Mouse (Mus musculus) thymus, postnatal 10 days (tissue): ENCODE data around the gene Fgfr2.

Experiments
- DNase-seq, 2 experiments: peaks; one replicate each; pipeline ENCODE4 v3.0.0; 2021; ENCODE audit warnings: low spot score in 2 of 2

Fgfr2 gene

DNA sequence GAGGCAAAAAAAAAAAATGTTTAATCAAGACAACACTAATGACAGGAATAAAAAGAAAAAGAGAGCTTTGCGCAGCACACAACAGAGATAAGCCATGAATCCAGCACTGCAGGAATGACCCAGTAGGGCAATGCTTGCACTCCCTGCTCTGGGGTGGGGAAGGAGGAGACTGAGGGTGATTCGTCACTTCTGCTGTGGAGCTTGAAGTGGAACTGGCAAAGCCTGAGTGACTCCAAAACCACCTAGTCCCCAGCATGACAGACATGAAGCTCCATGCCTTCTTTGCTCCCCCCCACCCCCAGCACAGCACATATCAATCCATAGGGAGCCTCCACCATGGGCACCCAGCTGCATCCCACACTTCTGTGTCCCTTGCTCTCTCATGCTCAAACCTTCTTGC lies 753.4 kb downstream of the Fgfr2 start:
- no peak for DNase-seq

DNA sequence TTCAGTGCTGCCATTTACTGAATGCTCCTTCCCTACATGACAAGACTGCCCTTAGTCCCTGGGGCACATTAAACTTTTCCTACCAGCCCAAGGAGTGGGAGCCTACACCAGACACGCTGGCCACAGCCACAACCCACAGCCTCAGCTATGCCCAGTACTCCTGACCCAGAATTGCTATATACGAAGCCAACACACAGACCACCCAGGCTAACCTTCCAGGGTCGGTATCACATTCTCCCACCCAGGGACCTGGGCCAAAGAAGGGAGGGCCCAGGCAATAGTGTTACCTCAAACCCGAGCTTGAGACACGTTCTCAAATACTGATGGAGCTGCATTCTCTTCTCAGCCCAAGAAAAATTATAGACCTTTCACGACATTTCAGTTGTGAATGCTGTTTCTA lies 754.3 kb downstream of the Fgfr2 start:
- no peak for DNase-seq

DNA sequence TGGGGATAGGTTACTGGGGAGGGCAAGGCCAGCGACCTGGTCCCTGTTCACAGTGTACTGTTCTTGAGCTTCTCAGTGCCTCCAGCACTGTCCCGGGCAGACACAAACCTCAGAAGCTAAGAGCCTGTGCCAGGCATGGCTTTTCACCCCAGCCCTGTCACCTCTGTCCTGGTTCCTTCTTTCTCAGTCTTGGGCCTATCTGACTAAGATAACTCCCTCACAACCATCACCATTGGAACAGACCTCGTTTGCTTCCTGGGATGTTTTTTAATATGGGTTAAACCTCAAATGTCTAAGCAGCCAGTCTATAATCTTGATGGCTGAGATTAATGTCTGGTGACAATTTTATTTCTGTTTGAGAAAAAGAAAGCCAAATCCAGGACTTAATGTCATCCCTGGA lies 755.8 kb downstream of the Fgfr2 start:
- DNase-seq, result no peak

DNA sequence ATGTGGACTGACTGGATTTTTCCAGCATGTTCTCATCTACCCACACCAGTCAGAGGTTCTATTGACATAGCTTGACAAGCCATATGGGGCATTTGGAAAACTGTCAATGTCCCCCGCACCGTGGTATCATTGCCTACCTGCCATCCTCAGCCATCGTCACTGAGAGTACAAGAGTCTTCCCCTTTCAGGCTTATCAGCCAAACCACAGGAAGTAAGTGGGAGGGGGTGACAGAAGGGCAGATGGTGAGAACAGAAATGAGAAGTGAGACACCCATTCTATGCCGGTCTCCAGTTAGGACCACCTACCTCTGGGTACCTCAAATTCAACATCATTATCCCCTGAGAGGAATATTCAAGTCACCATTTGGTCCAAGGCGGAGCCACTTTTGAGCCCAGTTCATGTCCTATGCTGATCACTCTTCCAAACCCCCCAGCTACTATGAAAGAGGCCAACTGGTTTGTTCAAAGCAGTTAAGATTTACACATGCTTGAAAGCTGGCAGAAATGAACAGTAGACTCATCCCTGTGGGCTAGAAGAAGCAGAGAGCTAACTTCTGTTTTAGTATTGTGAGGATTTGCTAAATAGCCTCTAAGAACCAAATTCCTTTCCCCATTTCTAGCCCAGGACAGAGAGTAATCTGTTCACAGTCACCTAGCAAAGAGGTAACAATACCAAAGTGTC lies 757.3 kb downstream of the Fgfr2 start:
- DNase-seq, result peak; percentile 46 to 57

DNA sequence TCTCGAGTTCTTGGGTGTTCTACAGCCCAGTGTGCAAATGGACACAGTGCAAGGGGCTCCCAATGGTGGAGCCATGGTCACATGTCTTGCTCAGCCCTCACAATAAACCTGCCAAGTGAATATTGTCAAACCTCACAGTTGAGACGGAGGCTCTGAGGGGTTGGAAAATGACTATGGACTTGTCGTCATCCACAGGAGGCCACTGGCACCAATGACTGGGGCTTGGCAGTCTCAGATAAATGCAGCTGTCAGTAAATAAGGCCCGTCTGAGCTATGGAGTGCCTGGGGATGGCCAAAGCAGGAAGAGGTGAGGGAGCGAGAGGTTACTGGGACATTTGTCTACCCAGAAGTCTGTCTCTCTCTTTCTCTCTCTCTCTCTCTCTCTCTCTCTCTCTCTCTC lies 758.0 kb downstream of the Fgfr2 start:
- DNase-seq, result peak in 1 of 2 experiments; percentile 14

DNA sequence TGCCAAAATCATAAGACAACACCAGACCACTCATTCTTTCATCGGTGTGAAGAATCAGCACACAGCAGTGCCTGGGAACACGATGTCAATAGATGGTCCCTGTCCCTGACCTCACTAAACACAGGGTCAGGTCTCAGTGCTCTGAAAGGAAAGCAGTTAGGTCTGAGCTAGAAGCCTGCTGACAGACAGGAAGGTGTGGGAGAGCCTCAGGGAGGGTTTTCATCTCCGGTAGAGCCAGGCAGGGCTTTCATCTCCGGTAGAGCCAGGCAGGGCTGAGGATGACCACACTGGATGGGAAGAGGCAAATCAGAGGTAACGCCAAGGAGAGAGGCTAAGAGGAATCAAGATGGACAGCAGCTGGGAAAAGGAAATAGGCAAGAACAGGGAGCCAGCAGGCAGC lies 758.6 kb downstream of the Fgfr2 start:
- peak in 1 of 2 experiments; percentile 19 for DNase-seq

DNA sequence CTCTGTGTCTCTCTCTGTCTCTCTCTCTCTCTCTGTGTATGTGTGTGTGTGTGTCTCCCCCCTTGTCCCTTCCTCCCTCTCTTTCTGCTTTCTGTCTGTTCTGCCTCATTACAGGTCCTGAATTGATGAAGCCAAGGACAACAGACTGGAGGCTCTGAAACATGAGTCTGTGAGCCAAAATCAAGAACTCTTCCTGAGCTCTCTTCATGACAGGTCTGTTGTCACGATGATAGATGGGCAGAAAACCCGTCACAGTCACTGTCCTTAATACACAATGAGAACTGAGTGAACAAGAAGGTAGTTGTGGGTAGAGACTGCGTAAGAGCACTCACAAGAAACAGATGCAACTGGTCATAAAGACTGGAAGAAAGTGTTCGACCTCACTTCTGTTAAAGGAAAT lies 762.8 kb downstream of the Fgfr2 start:
- no peak for DNase-seq

DNA sequence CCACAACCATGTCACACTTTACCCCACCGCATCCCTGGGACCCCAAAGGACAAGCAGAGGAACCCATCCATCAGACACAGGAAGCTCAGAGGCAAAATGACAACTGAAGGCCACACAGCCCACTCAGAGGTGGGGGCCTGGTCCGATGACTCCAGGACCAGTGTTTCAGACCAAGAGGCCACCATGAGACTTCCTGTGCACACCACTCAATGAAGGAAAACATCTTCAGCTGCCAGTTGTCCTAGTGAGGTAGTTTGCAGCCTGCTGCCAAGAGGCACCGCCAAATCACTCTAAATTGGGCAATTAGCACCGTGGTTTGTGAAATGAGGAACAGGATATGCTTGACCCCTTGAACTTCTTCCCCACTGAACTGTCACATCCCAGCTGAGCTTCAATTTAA lies 764.4 kb downstream of the Fgfr2 start:
- DNase-seq, result no peak

DNA sequence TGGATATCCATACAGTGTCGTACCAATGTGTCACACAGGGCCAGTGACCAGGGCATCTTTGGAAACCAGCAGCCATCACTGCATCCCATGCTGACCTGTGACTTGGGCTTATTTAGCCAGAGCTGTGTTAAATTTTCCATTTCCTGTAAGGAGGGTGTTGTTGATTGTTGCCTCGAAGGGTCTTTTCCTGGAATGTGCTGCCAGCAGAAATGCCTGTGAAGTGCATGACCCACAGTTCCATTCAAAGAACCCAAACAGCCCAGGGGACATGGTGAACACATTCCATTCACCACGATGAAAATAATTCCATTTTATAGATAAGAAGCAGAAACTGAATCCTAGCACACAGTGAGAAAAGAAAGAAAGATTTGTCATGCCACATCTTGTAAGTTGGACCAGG lies 764.9 kb downstream of the Fgfr2 start:
- no peak for DNase-seq

DNA sequence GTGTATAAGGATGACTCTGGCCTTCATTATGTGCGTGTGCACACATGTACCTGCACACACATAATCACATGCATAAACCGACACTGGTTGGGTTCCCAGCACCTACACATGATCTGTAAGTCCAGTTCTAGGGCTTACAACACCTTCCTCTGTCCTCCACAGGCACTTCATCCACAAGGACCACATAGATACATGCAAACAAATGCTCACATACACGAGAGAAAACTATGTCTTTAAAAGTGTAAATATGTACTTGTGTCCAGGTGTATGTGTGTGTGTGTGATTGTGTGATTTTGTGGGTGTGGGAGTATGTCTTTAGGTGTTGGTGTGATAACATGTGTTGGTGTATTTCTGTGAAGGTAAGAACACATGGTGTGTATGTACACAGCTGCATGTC lies 765.3 kb downstream of the Fgfr2 start:
- no peak for DNase-seq

DNA sequence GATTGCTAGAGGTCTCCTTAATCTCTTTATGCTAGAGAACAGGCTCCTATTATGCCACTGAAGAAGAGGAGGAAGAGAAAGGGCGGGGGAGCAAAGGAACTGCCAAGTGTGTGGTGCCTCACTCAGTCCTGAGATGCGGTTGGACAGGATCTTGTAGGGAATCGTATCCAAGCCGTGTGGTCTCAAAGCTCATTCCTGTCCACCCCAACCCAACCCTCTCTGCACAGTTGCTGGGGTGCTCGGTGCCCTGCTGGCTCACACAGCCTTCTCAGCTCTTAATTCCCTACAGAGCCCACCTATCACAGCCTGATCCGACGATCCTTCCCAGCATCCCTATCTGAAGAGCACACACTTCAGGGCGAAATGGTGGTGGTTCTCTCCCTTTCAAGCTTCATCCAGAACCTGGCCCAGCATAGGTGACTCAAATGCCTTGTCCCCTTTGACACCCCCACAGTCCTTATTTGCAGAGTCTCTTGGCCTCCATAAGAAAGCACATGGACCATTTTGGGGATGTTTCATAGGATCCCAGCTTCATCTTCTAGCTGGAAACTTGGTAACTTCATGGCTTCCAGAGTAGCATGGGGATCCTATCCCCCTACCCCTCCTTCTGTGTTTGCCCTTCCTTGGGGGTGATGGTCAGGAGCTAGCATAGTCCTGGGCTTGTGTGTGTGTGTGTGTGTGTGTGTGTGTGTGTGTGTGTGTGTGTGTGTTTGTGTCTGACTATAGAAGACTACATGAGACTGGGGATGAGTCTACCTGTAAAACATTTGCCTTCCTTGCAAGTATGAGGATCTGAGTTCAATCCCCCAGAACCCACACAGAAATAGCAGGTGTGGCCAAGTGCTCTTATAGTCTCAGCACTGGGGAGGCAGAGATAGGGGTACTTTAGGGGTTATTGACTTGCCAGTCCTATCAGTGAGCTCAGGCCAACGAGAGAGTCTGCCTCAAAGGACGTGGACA lies 766.0 kb downstream of the Fgfr2 start:
- DNase-seq, result no peak

DNA sequence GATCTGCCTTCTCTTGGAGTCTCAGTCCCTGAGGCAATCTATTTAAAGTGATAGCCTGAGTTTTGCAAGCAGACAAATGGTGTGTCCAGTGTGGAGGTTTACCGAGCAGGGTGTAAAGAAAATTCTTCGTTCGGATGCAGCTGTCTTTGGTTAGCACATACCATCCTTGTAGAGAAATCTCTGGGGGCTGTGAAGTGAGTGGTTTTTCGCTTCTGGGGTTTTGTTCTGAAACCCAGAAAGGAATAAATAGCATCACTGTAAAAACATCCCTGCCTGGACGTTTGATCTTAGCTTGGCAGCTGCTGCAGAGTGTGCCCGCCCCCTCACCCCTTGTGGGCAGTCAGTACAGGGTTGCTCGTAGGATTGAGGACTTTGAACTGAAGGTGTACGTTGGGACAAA lies 767.0 kb downstream of the Fgfr2 start:
- peak; percentile 29 to 37 for DNase-seq

DNA sequence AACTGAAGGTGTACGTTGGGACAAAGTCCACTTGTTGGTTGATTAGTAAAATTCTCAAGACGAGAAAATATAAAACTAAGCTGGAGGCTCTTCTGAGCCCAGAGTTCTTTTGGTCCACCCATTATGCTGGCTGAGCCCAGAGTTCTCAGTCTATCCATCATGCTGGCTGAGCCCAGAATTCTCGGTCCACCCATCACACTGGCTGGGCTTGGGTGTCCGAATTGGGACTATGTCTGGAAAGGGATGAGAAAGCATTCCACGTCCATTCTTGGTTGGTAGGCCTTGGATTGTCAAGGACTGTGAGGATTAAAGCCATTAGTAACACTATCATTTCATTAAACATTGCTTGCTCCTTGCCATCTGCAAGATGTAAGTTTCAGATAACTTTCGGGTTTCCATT lies 767.4 kb downstream of the Fgfr2 start:
- no peak for DNase-seq

DNA sequence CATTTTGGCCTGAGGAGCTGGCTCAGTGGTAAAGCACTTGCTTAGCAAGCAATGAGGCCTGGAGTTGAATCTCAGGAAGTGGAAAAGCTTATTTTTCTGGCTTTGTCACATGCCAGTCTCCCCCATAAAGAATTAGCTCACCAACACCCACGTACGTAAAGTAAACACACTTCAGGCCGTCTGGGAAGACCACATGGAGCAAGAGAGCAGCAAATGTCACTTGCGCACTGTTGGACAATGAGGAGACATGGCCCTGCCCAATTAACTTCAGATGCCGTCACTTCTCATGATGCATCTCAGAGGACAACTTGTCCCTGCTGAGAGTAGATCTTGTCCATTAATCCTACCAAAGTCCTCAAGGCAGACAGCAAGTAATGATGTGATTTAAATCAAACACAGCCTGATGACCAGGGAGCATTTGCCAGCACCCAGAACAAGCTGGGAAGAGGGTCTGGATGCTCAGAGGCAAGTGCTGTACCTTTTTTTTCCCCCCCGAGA lies 774.0 kb downstream of the Fgfr2 start:
- DNase-seq, result no peak

DNA sequence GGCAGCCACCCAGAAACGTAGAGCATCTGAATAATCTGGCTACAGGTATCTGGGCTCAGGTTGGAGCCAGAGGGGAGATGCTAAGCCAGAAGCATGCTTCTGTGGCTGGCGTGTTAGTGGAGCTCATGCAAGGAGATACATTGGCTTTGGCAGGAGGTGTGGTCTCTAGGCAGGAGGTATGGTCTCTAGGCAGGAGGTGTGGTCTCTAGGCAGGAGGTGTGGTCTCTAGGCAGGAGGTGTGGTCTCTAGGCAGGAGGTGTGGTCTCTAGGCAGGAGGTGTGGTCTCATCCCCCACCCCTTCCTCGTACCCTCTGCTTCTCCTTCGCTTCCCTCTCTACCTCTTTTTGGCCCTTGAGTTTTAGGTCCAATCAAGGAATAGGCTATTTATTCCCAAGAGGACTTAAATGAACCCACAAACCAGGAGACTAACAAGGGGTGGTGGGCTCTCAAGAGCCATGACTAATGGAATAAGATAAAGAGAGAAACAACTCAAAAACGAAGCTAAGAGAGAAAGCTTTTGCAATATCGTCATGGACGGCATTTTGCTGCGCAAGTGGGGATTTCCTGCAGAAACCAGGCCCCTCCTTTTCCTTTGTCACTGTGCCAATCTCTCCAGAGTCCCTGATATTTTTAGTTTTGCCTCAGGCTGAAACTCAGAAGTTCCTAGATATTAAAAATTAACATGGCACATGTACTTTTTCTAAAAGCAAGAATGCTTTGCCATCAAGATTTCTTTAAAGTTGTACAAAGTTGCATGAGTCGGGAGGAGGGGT lies 775.7 kb downstream of the Fgfr2 start:
- DNase-seq, result no peak

DNA sequence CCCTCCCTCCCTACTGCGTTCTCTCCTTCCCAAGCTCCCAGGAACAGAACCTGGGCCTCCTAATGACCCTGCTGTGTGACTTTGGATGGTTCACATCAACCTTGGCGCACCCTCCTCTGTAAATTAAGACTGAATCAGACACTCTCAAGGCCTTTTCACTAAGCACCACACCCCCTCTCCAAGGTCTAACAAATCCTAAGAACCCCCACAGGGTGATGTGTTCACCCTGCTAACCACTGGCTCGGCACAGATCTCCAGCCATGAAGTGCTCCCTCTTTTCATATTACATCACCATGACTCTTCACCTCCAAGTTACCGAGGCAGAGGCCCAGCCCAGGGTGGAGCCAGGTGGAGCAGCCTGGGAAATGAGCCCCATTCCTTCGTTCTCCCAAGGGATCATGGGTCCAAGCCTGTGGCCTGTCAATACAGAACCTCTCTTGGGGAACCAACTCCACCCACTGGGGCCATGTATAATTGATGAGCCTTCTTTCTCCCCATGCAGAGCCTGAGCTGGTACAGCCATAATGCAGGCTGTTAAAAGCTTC lies 777.6 kb downstream of the Fgfr2 start:
- no peak for DNase-seq

DNA sequence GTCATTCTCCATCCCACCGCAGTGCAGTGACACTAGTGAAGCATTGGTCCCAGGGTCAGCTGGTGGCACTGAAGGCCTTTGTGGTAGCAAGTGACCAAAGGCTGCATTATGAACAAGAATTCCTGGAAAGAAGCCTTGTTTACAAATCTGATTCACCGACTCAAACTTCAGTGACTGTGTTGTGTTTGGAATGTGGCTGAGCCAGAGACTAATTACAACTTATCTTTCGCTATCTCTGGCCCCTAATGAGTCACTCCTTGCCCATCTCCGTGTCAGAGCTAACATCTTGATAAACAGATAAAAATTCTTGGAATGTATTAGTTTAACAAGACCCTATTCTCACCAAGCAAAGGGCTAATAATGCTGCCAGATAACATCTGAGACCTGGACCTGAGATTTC lies 778.5 kb downstream of the Fgfr2 start:
- DNase-seq, result no peak

DNA sequence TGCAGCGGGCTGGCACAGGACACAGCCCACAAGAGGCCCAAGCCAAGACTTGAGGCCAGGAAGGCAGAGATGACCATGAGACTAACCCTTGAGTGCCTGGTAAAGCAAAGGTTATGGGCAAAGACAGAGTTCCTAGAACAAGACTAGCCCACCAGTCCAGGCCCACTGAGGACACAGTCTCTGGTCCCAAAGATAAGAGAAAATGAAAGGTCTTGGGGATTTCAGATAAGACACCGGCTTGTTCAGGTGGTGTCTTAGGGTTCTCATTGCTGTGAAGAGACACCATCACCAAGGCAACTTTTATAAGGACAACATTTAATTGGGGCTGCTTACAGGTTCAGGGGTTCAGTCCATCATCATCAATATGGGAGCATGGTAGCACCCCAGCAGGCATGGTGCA lies 779.2 kb downstream of the Fgfr2 start:
- DNase-seq, result no peak

DNA sequence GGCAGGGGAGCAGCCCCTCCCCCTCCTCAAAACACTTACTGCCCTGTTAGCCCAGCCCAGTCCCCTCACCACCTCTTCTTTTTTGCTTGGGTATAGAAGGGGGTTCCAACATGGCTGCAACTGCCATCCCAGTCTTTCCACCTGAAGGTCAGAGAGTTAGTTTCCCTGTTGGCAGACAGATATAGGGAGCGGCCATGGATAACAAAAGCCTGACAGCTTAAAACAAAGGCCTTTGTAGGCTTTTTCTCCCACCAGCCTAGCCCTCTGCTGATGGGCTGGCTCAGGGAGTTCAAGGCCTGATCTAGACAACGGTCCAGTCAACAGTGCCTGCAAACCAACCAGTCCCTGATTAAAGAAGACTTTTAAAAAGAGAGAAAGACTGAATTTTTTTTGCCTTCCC lies 780.0 kb downstream of the Fgfr2 start:
- DNase-seq, result no peak

DNA sequence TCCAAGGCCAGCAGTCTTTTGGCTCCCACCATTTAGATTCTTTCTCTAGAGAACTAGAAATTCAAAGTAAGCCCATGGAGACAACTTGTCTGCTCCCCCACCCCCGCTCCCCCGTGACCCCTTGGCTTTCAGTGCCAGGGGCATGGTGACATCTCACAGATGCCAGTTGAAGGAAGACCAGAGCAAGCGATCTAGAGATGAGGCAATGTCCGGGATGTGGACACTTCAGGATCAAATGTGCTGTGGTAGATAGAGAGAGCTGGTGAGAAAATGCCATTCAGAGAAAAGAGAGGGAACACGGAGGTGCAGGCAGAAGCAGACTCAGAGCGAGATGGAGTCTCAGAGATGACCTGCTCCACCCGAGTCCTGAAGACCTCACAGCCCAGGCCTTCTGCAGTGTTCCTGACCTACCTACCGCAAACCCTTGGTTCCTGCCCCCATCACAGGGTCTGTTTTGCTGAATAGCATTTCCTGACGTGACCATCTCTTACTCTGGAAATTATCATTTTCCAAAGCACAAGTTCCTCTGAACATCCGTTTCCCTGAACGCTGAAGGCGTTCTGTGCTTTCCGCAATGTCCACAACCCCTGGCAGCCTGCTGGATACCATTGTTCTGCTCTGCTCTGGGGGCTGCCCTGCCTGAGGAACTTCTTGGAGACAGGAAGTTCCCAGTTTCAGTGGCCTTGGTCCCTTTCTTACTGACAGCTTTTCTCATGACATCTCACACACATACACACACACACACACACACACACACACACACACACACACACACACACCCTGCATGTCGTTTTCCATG lies 783.9 kb downstream of the Fgfr2 start:
- DNase-seq, result no peak

DNA sequence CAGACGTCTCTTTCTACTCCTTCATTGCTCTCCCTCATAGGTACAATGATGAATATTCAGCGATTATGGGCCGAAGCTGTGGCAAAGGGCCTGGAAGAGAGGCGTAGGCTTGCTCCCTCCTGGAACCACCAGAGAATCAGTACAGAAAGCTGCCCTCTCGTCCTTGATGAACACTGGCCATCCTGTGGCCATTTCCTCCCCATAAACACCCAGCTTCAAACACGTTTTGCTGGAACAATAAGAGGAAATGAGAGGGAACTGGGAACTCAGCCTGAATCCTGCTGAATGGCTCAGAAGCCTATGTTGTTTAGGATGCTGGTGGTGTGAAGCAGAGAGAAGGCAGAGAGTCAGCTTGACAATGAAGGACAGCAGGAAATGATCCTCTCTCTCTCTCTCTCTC lies 784.8 kb downstream of the Fgfr2 start:
- DNase-seq, result no peak
